Mouse (Mus musculus): ENCODE results near the gene Catsperg1.
A peak's percentile ranks its signal among the peaks of the same experiment; 100 is the strongest.

Catsperg1 gene

DNA sequence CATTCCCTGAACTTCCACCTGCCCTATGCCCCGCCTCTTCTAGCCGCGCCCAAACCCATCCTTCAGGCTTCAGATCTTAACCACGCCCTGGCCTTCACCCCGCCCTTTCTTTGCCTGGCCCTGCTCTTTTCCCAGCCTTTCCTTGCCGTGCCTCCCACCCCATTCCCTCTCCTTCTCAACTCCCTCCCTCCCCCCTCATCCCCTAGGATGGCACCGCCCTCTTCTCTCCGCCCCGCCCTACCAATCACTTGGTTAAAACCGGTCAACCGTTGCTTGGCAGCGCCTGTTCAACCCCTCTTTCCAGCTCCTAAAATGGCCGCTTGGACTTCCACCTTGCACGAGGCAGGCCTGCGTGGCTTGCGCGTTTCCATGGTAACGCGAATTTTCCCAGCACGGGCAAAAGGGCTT, at the start of gene Catsperg1:
Gene Catsperg1, minus strand, starts transcription at position 361 of the 408 bp plus-strand sequence.
- peak; percentile 99 for DNase-seq (ENCODE audit: low read depth, low spot score)

DNA sequence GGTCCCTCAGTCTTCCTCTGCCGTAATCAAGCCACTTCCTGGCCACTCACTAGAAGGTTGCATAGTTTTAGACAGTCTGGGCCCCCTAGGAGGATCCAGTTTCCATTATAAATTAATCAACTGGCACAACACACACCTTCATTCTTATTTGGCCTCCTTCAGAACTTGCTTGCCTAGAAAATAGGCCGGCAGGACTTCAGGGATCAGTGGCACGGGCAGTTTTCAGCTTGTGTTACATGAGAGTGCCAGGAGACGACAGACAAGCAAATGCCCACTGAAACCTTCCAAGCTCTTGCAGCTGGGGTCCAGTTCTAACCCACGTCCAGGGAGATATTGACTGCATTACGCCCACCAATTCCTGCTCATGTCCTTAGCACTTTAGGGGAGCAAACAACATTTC, 48.3 kb upstream of the Catsperg1 start:
- no peak for DNase-seq (ENCODE audit: low read depth, low spot score)

DNA sequence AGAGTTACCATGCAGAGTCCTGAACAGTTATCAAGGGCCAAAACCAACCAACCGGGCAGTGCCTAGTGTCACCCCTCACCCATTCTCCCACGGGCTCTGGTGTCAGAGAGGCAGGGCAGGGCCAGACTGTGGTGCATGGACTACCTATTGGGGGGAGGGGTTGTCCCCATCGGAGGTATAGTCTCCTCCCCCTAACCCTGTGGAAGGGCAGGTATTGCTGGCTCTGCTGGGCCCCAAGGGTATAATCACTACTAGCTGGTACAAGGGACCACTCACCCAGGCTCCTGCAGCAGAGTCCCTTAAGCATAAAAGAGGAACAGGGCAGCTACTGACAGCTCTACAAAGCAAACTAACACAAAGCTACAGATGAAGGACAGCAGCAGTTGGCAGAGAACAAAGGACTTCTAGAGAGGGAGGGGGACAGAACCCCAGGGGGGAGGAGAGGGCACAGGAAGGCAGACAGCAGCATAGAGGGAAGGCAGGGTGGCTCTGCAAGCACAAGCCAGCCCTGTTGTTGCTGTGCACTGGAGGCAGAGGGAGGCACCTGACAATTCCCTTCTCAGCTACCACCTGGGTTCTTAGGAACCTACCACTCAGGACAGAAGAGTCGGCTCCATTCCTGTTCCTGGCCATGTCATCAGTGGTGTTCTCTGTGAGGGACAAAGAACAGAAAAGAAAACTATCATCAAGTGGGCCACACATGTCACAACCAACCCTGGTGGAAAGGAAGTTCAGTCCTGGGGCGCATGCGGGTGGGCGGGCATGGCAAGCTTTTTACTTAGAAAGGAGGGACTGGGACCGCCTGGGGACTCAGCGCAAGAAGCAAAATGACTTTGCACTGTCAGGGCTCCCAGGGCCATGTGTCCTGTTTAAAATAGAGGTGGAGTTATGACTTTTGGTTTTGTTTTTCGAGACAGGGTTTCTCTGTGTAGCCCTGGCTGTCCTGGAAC, 46.2 kb upstream of the Catsperg1 start:
- no peak for DNase-seq (ENCODE audit: low read depth, low spot score)

DNA sequence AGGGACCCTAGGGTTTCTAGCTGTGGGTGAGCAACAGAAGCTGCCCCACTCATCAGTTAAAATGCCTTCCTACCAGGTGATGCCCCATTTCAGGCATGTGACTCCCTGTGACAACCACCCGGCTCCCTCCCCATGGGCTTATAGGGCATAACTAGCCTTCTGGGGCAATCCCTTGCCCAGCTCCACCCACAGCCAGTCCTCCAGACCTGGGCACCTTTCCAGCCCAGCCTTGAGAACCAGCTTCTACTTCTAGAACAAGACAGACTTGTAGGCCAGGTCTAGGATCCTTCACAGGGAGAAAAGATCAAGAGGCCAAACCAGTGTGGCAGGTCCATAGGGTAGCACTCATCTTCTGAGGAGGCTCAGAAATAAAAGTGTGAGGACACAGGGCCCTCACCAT, 43.5 kb upstream of the Catsperg1 start:
- DNase-seq (ENCODE audit: low read depth, low spot score): no peak

GRCm38 (mm10) chr7:29255875-29256274, 42.0 kb upstream of the Catsperg1 start:
- no peak for DNase-seq (ENCODE audit: low read depth, low spot score)

- DNase-seq (ENCODE audit: low read depth, low spot score): no peak
Measured at GRCm38 (mm10) chr7:29253842-29254241, 40.0 kb upstream of the Catsperg1 start.

GRCm38 (mm10) chr7:29251166-29251565, 37.3 kb upstream of the Catsperg1 start:
- DNase-seq (ENCODE audit: low read depth, low spot score): no peak

- peak; percentile 81 for DNase-seq (ENCODE audit: low read depth, low spot score)
Measured at GRCm38 (mm10) chr7:29248261-29248841, 34.5 kb upstream of the Catsperg1 start, which contains the start of gene 2200002D01Rik. TSS of gene 2200002D01Rik (minus strand) at chr7:29248466.

GRCm38 (mm10) chr7:29247706-29248105, 33.9 kb upstream of the Catsperg1 start:
- DNase-seq (ENCODE audit: low read depth, low spot score): peak; percentile 64

- DNase-seq (ENCODE audit: low read depth, low spot score): peak; percentile 90
Measured at GRCm38 (mm10) chr7:29247314-29247700, 33.5 kb upstream of the Catsperg1 start.

GRCm38 (mm10) chr7:29246619-29247313, 32.9 kb upstream of the Catsperg1 start:
- no peak for DNase-seq (ENCODE audit: low read depth, low spot score)

DNA sequence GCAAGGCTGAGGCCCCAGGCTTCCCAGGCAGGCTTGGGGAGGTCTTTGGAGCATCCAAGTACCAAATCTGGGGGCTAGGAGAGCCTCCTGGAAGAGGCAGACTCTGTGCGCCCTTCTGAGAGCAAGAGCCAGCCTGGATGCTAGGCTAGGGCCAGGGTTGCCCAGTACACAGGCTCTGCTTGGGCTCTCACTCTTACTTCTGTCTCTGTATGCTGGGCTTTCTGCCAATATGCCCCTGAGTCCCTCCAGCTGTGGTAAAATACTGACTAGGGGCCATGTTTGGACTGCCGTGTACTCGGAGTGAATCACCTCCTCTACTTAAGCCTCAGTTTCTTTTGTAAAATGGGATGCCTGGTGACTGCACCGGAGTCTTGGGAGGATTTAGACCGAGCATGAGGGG, 32.2 kb upstream of the Catsperg1 start:
- no peak for DNase-seq (ENCODE audit: low read depth, low spot score)

DNA sequence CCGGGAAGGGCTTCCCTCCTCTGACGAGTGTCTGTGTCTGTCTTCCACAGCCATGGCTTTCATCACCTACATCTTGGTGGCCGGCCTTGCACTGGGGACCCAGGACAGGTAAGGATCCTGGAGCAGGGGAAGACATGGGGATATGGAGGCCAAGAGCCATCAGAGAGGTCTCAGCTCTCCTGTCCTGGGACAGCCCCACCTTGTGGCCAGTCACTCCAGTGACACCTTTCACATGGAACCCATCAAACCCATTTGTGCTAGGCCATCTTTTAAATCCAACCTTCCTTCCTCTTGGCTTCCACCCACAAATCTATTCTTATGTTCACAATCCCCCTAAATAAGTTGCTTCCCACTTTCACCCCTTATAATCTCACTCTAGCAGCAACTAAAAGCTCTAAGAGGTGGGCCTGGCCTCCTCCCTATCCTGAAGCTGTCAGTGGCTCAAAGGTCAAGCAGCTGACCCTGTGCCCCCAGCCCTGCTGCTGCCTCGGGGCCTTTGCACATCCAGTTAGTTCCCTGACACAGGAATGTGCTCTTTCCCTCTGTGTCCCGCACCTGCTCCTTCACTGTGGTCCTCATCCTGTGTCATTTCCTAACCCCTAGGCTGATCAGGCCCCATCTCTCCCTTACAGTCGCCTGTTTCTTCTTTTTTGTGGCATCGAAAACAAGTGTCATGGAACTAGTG, 31.0 kb upstream of the Catsperg1 start:
- DNase-seq (ENCODE audit: low read depth, low spot score): peak; percentile 77

DNA sequence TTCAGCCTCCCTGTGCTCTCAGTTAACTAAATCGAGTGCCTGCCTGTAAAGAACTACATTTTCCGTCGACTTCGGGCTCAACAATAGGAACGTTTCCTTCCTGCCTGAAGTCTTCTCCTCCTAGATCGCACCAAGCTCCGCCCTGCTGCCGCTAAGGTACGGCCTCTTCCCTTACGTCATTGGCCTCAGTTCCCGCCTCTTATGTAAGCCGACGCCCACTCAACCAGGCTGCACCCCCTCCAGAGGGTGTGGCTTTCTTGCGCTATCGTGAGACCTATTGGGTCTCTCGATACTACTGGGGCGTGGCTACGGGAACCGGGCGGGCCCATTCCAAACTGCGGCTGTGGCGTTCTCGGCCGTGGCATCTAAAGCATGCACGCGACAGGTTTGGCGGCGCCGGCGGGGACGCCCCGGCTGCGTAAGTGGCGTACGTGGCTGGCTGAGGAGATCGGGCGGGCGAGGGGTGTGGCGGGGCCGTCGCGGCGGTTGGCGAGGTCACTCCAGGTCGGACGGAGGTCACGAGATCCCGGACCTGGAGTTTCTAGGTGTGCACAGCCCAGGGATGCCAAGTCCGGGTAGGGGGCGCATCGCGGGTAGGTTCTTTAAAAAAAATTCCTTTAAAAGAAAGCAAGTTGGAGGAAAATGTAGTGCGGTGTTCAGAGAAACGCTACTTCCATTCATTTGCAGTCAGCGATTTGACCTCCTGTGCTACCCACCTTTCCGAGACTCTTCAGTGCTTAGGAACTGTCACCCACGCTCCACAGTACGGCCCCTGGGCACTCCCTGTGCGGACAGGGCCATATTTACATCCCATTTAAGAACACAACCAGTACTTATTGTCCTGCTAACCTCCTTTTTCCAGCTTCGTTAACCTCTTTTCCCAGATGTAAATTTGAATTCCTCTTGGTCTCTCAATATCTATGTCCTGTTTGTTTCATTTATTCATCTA, 24.5 kb upstream of the Catsperg1 start, which contains the start of gene Yif1b:
Gene Yif1b, plus strand, starts transcription at position 311 of the 949 bp plus-strand sequence.
- DNase-seq (ENCODE audit: low read depth, low spot score): peak; percentile 99

DNA sequence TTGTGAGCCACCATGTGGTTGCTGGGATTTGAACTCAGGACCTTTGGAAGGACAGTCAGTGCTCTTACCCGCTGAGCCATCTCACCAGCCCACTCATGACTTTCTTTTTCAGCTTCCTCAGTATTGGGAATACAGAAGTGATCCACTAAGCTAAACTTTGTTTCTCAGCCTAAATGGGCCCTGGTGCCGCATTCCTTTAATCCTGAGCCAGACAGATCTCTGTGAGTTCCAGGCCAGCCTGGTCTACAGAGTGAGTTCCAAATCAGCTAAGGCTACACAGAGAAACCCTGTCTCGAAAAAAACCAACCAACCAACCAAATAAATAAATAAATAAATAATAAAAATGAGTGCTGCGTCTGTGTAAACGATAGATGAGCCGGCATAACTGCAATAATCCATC, 23.8 kb upstream of the Catsperg1 start:
- DNase-seq (ENCODE audit: low read depth, low spot score): peak; percentile 28

DNA sequence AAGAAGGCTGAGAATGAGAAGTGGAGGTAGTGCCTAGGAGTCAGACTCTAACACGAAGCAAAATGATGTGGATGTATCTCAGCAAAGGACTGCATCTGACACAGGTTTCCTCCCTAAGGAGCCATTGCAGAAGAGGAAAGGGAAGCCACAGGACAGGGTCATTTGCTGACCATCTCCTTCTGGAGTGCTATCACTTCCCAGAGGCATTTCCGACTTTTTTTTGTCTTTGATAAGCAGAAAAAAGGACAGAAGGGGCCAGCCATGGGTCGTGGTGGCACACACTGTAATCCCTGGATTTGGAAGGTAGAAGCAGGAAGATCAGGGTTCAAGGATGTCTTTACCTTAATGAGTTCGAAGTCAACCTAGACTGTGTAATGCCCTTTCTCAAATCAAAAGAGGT, 22.8 kb upstream of the Catsperg1 start:
- DNase-seq (ENCODE audit: low read depth, low spot score): no peak

- DNase-seq (ENCODE audit: low read depth, low spot score): peak; percentile 65
Measured at GRCm38 (mm10) chr7:29234661-29235060, 20.8 kb upstream of the Catsperg1 start.

- no peak for DNase-seq (ENCODE audit: low read depth, low spot score)
Measured at GRCm38 (mm10) chr7:29233745-29234144, 19.9 kb upstream of the Catsperg1 start.

DNA sequence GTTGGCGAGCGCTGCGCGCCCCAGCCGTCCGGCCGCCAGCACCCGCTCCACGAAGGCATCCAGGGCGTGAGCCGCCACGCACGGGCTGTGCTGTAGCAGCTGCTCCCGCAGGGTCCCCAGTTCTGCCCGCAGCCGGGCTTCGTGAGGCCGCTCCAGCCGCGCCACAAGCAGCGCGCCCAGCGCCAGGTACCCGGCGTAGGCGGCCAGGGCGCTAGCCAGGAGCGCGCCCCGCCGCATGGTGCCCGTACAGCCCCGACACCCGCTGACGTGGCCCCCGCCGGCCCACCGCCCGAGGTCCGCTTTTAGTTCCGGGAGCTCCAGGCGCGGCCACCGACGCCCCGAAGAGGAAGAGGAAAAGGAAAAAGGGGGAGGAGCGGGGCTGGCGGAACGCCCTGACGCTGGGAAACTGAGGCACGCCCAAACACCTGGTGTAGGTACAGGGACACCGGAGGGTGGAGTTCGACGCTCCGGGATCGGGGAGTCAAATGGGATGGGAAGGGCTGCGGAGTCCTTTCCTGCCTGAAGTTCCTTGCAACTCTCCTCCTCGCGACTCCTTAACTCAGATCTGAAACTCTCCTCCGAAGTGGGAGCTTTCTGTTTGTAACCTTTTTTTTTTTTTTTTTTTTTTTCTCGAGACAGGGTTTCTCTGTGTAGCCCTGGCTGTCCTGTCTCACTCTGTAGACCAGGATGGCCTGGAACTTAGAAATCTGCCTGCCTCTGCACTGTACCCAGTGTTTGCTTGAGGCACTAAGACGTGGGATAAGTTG, 18.6 kb upstream of the Catsperg1 start, which contains the start of gene Kcnk6:
Gene Kcnk6, minus strand, starts transcription at position 269 of the 767 bp plus-strand sequence.
- peak; percentile 61 for DNase-seq (ENCODE audit: low read depth, low spot score)

Data from R1 (cell line).